Mouse (Mus musculus): ENCODE measurements around the gene Eps8. TPM values are rescaled to one million over a fixed set of nuclear protein-coding genes. Genes with fewer than 3 reads are reported as not detected.

Eps8 gene
- polyA plus RNA-seq, 1 experiment, result 17.7 TPM

- peaks cover 2% of the 10 kb centered on the region; the same call in 1 of the 2 replicates for H3K27me3 ChIP-seq (ENCODE audit: control insufficient read depth, insufficient read depth, low read length, poor library complexity, severe bottlenecking)
- H3K4me1 ChIP-seq (ENCODE audit: control insufficient read depth, insufficient read depth, low read length), result peaks cover 1% of the 10 kb centered on the region
- peak overlapping the region; percentile 92 for H3K9ac ChIP-seq (ENCODE audit: low read depth, poor library complexity, severe bottlenecking)
- no peaks in the 10 kb centered on the region for H3K36me3 ChIP-seq (ENCODE audit: control insufficient read depth, insufficient read depth, low read length, poor library complexity, severe bottlenecking)
- no peaks in the 10 kb centered on the region for H3K9me3 ChIP-seq (replicated peaks; ENCODE audit: control insufficient read depth, insufficient read depth, low read length, poor library complexity, severe bottlenecking)
- H3K4me3 ChIP-seq (ENCODE audit: low read depth, low read length), result peak overlapping the region; percentile 89
- peak overlapping the region; percentile 32; the same call in 1 of the 2 replicates for H3K27ac ChIP-seq (ENCODE audit: insufficient read depth, low read length)
- no peak for TF ChIP-seq CTCF (IDR thresholded peaks at IDR 0.05; ENCODE audit: low read depth, low read length)
- TF ChIP-seq EP300 (IDR thresholded peaks at IDR 0.05; ENCODE audit: insufficient read depth, low read depth, low read length), result no peak
- TF ChIP-seq POLR2A (IDR thresholded peaks at IDR 0.05; ENCODE audit: insufficient read depth, low read length), result no peak
Observed at GRCm38 (mm10) chr6:137648110-137649067, 6.3 kb downstream of the Eps8 start.

- peaks cover 1% of the 10 kb centered on the region for H3K4me1 ChIP-seq (ENCODE audit: control insufficient read depth, insufficient read depth, low read length)
- peak overlapping the region; percentile 92 for H3K9ac ChIP-seq (ENCODE audit: low read depth, poor library complexity, severe bottlenecking)
- H3K27me3 ChIP-seq (ENCODE audit: control insufficient read depth, insufficient read depth, low read length, poor library complexity, severe bottlenecking), result peaks cover 2% of the 10 kb centered on the region; the same call in 1 of the 2 replicates
- TF ChIP-seq CTCF (IDR thresholded peaks at IDR 0.05; ENCODE audit: low read depth, low read length) (no peak), POLR2A (IDR thresholded peaks at IDR 0.05; ENCODE audit: insufficient read depth, low read length) (no peak), EP300 (IDR thresholded peaks at IDR 0.05; ENCODE audit: insufficient read depth, low read depth, low read length) (no peak)
- H3K36me3 ChIP-seq (ENCODE audit: control insufficient read depth, insufficient read depth, low read length, poor library complexity, severe bottlenecking), result no peaks in the 10 kb centered on the region
- no peak overlapping the region for H3K4me3 ChIP-seq (ENCODE audit: low read depth, low read length)
- no peaks in the 10 kb centered on the region for H3K9me3 ChIP-seq (replicated peaks; ENCODE audit: control insufficient read depth, insufficient read depth, low read length, poor library complexity, severe bottlenecking)
- no peak overlapping the region for H3K27ac ChIP-seq (ENCODE audit: insufficient read depth, low read length)
Observed at GRCm38 (mm10) chr6:137647646-137648045, 7.0 kb downstream of the Eps8 start.

- H3K9me3 ChIP-seq (replicated peaks; ENCODE audit: control insufficient read depth, insufficient read depth, low read length, poor library complexity, severe bottlenecking), result no peaks in the 10 kb centered on the region
- no peak for TF ChIP-seq POLR2A (IDR thresholded peaks at IDR 0.05; ENCODE audit: insufficient read depth, low read length)
- TF ChIP-seq CTCF (IDR thresholded peaks at IDR 0.05; ENCODE audit: low read depth, low read length), result no peak
- TF ChIP-seq EP300 (IDR thresholded peaks at IDR 0.05; ENCODE audit: insufficient read depth, low read depth, low read length), result no peak
- H3K9ac ChIP-seq (ENCODE audit: low read depth, poor library complexity, severe bottlenecking), result no peak overlapping the region
Observed at GRCm38 (mm10) chr6:137646726-137647125, 8.0 kb downstream of the Eps8 start.

GRCm38 (mm10) chr6:137644893-137645292 is 9.8 kb downstream of the Eps8 start:
- H3K27ac ChIP-seq (ENCODE audit: insufficient read depth, low read length), result no peak overlapping the region
- TF ChIP-seq POLR2A (IDR thresholded peaks at IDR 0.05; ENCODE audit: insufficient read depth, low read length), result no peak
- TF ChIP-seq CTCF (IDR thresholded peaks at IDR 0.05; ENCODE audit: low read depth, low read length), result no peak
- no peak for TF ChIP-seq EP300 (IDR thresholded peaks at IDR 0.05; ENCODE audit: insufficient read depth, low read depth, low read length)
- peaks cover 2% of the 10 kb centered on the region; the same call in 1 of the 2 replicates for H3K27me3 ChIP-seq (ENCODE audit: control insufficient read depth, insufficient read depth, low read length, poor library complexity, severe bottlenecking)
- H3K4me1 ChIP-seq (ENCODE audit: control insufficient read depth, insufficient read depth, low read length), result peaks cover 1% of the 10 kb centered on the region
- no peaks in the 10 kb centered on the region for H3K9me3 ChIP-seq (replicated peaks; ENCODE audit: control insufficient read depth, insufficient read depth, low read length, poor library complexity, severe bottlenecking)
- H3K4me3 ChIP-seq (ENCODE audit: low read depth, low read length), result no peak overlapping the region
- H3K9ac ChIP-seq (ENCODE audit: low read depth, poor library complexity, severe bottlenecking), result no peak overlapping the region
- H3K36me3 ChIP-seq (ENCODE audit: control insufficient read depth, insufficient read depth, low read length, poor library complexity, severe bottlenecking), result no peaks in the 10 kb centered on the region

More at GRCm38 (mm10) chr6:137646726-137647125, 8.0 kb downstream of the Eps8 start:
- Histone ChIP-seq H3K4me3 (ENCODE audit: low read depth, low read length) (no peak overlapping the region), H3K4me1 (ENCODE audit: control insufficient read depth, insufficient read depth, low read length) (peaks cover 1% of the 10 kb centered on the region), H3K27ac (ENCODE audit: insufficient read depth, low read length) (no peak overlapping the region), H3K36me3 (ENCODE audit: control insufficient read depth, insufficient read depth, low read length, poor library complexity, severe bottlenecking) (no peaks in the 10 kb centered on the region), H3K27me3 (ENCODE audit: control insufficient read depth, insufficient read depth, low read length, poor library complexity, severe bottlenecking) (peaks cover 2% of the 10 kb centered on the region; the same call in 1 of the 2 replicates)

- Histone ChIP-seq H3K36me3 (ENCODE audit: control insufficient read depth, insufficient read depth, low read length, poor library complexity, severe bottlenecking) (no peaks in the 10 kb centered on the region), H3K4me3 (ENCODE audit: low read depth, low read length) (no peak overlapping the region), H3K9ac (ENCODE audit: low read depth, poor library complexity, severe bottlenecking) (no peak overlapping the region), H3K4me1 (ENCODE audit: control insufficient read depth, insufficient read depth, low read length) (peaks cover 1% of the 10 kb centered on the region), H3K27ac (ENCODE audit: insufficient read depth, low read length) (no peak overlapping the region), H3K9me3 (replicated peaks; ENCODE audit: control insufficient read depth, insufficient read depth, low read length, poor library complexity, severe bottlenecking) (no peaks in the 10 kb centered on the region), H3K27me3 (ENCODE audit: control insufficient read depth, insufficient read depth, low read length, poor library complexity, severe bottlenecking) (peaks cover 2% of the 10 kb centered on the region; the same call in 1 of the 2 replicates)
- TF ChIP-seq EP300 (IDR thresholded peaks at IDR 0.05; ENCODE audit: insufficient read depth, low read depth, low read length) (no peak), POLR2A (IDR thresholded peaks at IDR 0.05; ENCODE audit: insufficient read depth, low read length) (no peak), CTCF (IDR thresholded peaks at IDR 0.05; ENCODE audit: low read depth, low read length) (no peak)
Observed at GRCm38 (mm10) chr6:137643814-137644213, 10.9 kb downstream of the Eps8 start.

DNA sequence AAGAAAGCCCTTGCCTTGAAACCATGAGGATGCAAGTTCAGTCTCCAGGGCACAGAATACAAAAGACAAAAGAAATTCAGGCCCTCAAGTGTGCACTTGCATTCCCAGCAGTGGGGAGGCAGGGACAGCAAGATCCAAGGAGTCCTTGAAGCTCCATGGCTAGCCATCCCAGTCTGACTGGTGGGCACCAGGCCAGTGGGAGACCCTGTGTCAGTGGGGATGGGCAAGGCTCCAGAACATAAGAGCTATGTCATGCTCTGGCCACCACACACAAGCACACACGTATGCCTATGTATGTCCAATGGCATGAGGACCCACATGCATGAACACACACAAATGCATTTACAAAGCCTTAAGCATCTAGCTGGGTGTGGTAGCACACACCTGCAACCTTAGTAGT is 13.0 kb downstream of the Eps8 start:
- no peaks in the 10 kb centered on the region for H3K27me3 ChIP-seq (ENCODE audit: control insufficient read depth, insufficient read depth, low read length, poor library complexity, severe bottlenecking)
- H3K4me3 ChIP-seq (ENCODE audit: low read depth, low read length), result no peak overlapping the region
- H3K36me3 ChIP-seq (ENCODE audit: control insufficient read depth, insufficient read depth, low read length, poor library complexity, severe bottlenecking), result no peaks in the 10 kb centered on the region
- H3K9me3 ChIP-seq (replicated peaks; ENCODE audit: control insufficient read depth, insufficient read depth, low read length, poor library complexity, severe bottlenecking), result no peaks in the 10 kb centered on the region
- TF ChIP-seq CTCF (IDR thresholded peaks at IDR 0.05; ENCODE audit: low read depth, low read length), result no peak
- TF ChIP-seq POLR2A (IDR thresholded peaks at IDR 0.05; ENCODE audit: insufficient read depth, low read length), result no peak
- TF ChIP-seq EP300 (IDR thresholded peaks at IDR 0.05; ENCODE audit: insufficient read depth, low read depth, low read length), result no peak
- H3K27ac ChIP-seq (ENCODE audit: insufficient read depth, low read length), result no peak overlapping the region
- no peak overlapping the region for H3K9ac ChIP-seq (ENCODE audit: low read depth, poor library complexity, severe bottlenecking)
- no peaks in the 10 kb centered on the region for H3K4me1 ChIP-seq (ENCODE audit: control insufficient read depth, insufficient read depth, low read length)

All from ES-Bruce4 (cell line).